Mouse (Mus musculus): ENCODE data around the gene Siglec1. TPM values are rescaled to one million over a fixed set of nuclear protein-coding genes. Genes with fewer than 3 reads are reported as not detected.

The Siglec1 gene
- 0.11 and 0.13 TPM in 2 replicates for polyA plus RNA-seq (2016; fragmentation: Nextera tagmentation; extraction: Ambion mirVana)

GRCm38 (mm10) chr2:131086667-131087390 is at the start of gene Siglec1:
TSS of gene Siglec1 (minus strand) at chr2:131086765.
- Histone ChIP-seq H3K27me3 (replicated peaks) (no peaks in the 10 kb centered on the region), H3K27ac (no peak within 1 kb of the TSS)
- WGBS: 89% methylated on average over 11 of the region's 11 CpGs

GRCm38 (mm10) chr2:131135521-131136139 is 49.1 kb upstream of the Siglec1 start:
- H3K4me3 ChIP-seq: no peak overlapping the region
- no peak overlapping the region for H3K27ac ChIP-seq
- H3K4me1 ChIP-seq: no peaks in the 10 kb centered on the region
- H3K9ac ChIP-seq: no peak overlapping the region
- 84% methylated on average over 11 of the region's 11 CpGs for WGBS
- no peaks in the 10 kb centered on the region for H3K27me3 ChIP-seq (replicated peaks)
- no peak for ATAC-seq (ENCODE audit: low FRiP score, low read depth)
- H3K36me3 ChIP-seq: no peaks in the 10 kb centered on the region
- H3K9me3 ChIP-seq: no peaks in the 10 kb centered on the region
- H3K4me2 ChIP-seq (replicated peaks): no peak overlapping the region

More at GRCm38 (mm10) chr2:131086667-131087390, at the start of gene Siglec1:
- ATAC-seq (ENCODE audit: low FRiP score, low read depth): no peak
- Histone ChIP-seq H3K36me3 (no peaks in the 10 kb centered on the region), H3K9me3 (no peaks in the 10 kb centered on the region), H3K9ac (no peak within 1 kb of the TSS), H3K4me3 (no peak within 1 kb of the TSS), H3K4me1 (no peaks in the 10 kb centered on the region), H3K4me2 (replicated peaks) (no peak within 1 kb of the TSS)

GRCm38 (mm10) chr2:131134826-131135400 is 48.3 kb upstream of the Siglec1 start:
- Histone ChIP-seq H3K4me1 (no peaks in the 10 kb centered on the region), H3K9me3 (no peaks in the 10 kb centered on the region), H3K27me3 (replicated peaks) (no peaks in the 10 kb centered on the region), H3K36me3 (no peaks in the 10 kb centered on the region), H3K4me2 (replicated peaks) (no peak overlapping the region), H3K4me3 (no peak overlapping the region), H3K27ac (no peak overlapping the region), H3K9ac (no peak overlapping the region)
- 87% methylated on average over 8 of the region's 8 CpGs for WGBS
- ATAC-seq (ENCODE audit: low FRiP score, low read depth): no peak

GRCm38 (mm10) chr2:131134381-131134780 is 47.8 kb upstream of the Siglec1 start:
- no peak overlapping the region for H3K4me3 ChIP-seq
- H3K27ac ChIP-seq: no peak overlapping the region
- H3K36me3 ChIP-seq: no peaks in the 10 kb centered on the region
- no peak overlapping the region for H3K4me2 ChIP-seq (replicated peaks)
- no peaks in the 10 kb centered on the region for H3K27me3 ChIP-seq (replicated peaks)
- H3K4me1 ChIP-seq: no peaks in the 10 kb centered on the region
- ATAC-seq (ENCODE audit: low FRiP score, low read depth): no peak
- H3K9me3 ChIP-seq: no peaks in the 10 kb centered on the region
- no peak overlapping the region for H3K9ac ChIP-seq
- WGBS: 55% methylated on average over 1 of the region's 1 CpGs

GRCm38 (mm10) chr2:131132930-131133547 is 46.5 kb upstream of the Siglec1 start, which contains the start of gene Gm11037:
TSS of gene Gm11037 (plus strand) at chr2:131133497.
- ATAC-seq (ENCODE audit: low FRiP score, low read depth): no peak
- Histone ChIP-seq H3K36me3 (no peaks in the 10 kb centered on the region), H3K4me1 (no peaks in the 10 kb centered on the region), H3K27ac (no peak within 1 kb of the TSS), H3K4me3 (no peak within 1 kb of the TSS), H3K9ac (no peak within 1 kb of the TSS), H3K9me3 (no peaks in the 10 kb centered on the region), H3K27me3 (replicated peaks) (0 out of 2 replicates have a peak, but pooled peaks cover 2% of the 10 kb centered on the region), H3K4me2 (replicated peaks) (no peak within 1 kb of the TSS)
- WGBS: 87% methylated on average over 9 of the region's 9 CpGs

GRCm38 (mm10) chr2:131132111-131132888 is 45.7 kb upstream of the Siglec1 start:
- no peak overlapping the region for H3K27ac ChIP-seq
- no peak overlapping the region for H3K9ac ChIP-seq
- H3K4me1 ChIP-seq: peaks cover 4% of the 10 kb centered on the region
- no peaks in the 10 kb centered on the region for H3K36me3 ChIP-seq
- H3K9me3 ChIP-seq: no peaks in the 10 kb centered on the region
- ATAC-seq (ENCODE audit: low FRiP score, low read depth): no peak
- no peak overlapping the region for H3K4me2 ChIP-seq (replicated peaks)
- H3K27me3 ChIP-seq (replicated peaks): 0 out of 2 replicates have a peak, but pooled peaks cover 2% of the 10 kb centered on the region
- 78% methylated on average over 10 of the region's 10 CpGs for WGBS
- H3K4me3 ChIP-seq: no peak overlapping the region

- no peak for ATAC-seq (ENCODE audit: low FRiP score, low read depth)
- Histone ChIP-seq H3K4me2 (replicated peaks) (no peak overlapping the region), H3K36me3 (no peaks in the 10 kb centered on the region), H3K9me3 (no peaks in the 10 kb centered on the region), H3K4me3 (no peak overlapping the region), H3K27ac (no peak overlapping the region), H3K27me3 (replicated peaks) (0 out of 2 replicates have a peak, but pooled peaks cover 2% of the 10 kb centered on the region), H3K4me1 (peaks cover 15% of the 10 kb centered on the region), H3K9ac (no peak overlapping the region)
- 81% methylated on average over 2 of the region's 2 CpGs for WGBS
Observed at GRCm38 (mm10) chr2:131130849-131131248, 44.3 kb upstream of the Siglec1 start.

GRCm38 (mm10) chr2:131129836-131130235 is 43.3 kb upstream of the Siglec1 start:
- Histone ChIP-seq H3K27me3 (replicated peaks) (0 out of 2 replicates have a peak, but pooled peaks cover 2% of the 10 kb centered on the region), H3K9ac (no peak overlapping the region), H3K4me1 (peaks cover 15% of the 10 kb centered on the region), H3K4me2 (replicated peaks) (no peak overlapping the region), H3K27ac (no peak overlapping the region), H3K9me3 (no peaks in the 10 kb centered on the region), H3K4me3 (no peak overlapping the region), H3K36me3 (no peaks in the 10 kb centered on the region)
- 82% methylated on average over 5 of the region's 5 CpGs for WGBS
- no peak for ATAC-seq (ENCODE audit: low FRiP score, low read depth)

- H3K9me3 ChIP-seq: no peaks in the 10 kb centered on the region
- no peak for ATAC-seq (ENCODE audit: low FRiP score, low read depth)
- 0 out of 2 replicates have a peak, but pooled peaks cover 2% of the 10 kb centered on the region for H3K27me3 ChIP-seq (replicated peaks)
- no peak overlapping the region for H3K27ac ChIP-seq
- 84% methylated on average over 3 of the region's 3 CpGs for WGBS
- peak overlapping the region; percentile 88; the same call in 1 of the 2 replicates for H3K4me2 ChIP-seq (replicated peaks)
- no peaks in the 10 kb centered on the region for H3K36me3 ChIP-seq
- H3K4me3 ChIP-seq: no peak overlapping the region
- H3K4me1 ChIP-seq: peaks cover 15% of the 10 kb centered on the region
- H3K9ac ChIP-seq: no peak overlapping the region
Observed at GRCm38 (mm10) chr2:131128636-131129157, 42.1 kb upstream of the Siglec1 start.

- no peak overlapping the region for H3K27ac ChIP-seq
- no peaks in the 10 kb centered on the region for H3K9me3 ChIP-seq
- 0 out of 2 replicates have a peak, but pooled peaks cover 2% of the 10 kb centered on the region for H3K27me3 ChIP-seq (replicated peaks)
- H3K36me3 ChIP-seq: no peaks in the 10 kb centered on the region
- 90% methylated on average over 5 of the region's 5 CpGs for WGBS
- peak overlapping the region; percentile 88 for H3K4me2 ChIP-seq (replicated peaks)
- peaks cover 15% of the 10 kb centered on the region for H3K4me1 ChIP-seq
- H3K9ac ChIP-seq: no peak overlapping the region
- no peak overlapping the region for H3K4me3 ChIP-seq
- 0 out of 2 replicates have a peak, but pooled peaks have one; percentile 5 for ATAC-seq (ENCODE audit: low FRiP score, low read depth)
Observed at GRCm38 (mm10) chr2:131128211-131128610, 41.6 kb upstream of the Siglec1 start.

- Histone ChIP-seq H3K4me3 (peak within 1 kb of the TSS; percentile 44), H3K4me2 (replicated peaks) (peak within 1 kb of the TSS; percentile 88), H3K9ac (peak within 1 kb of the TSS; percentile 69), H3K4me1 (peaks cover 15% of the 10 kb centered on the region), H3K27me3 (replicated peaks) (0 out of 2 replicates have a peak, but pooled peaks cover 2% of the 10 kb centered on the region), H3K36me3 (no peaks in the 10 kb centered on the region), H3K27ac (no peak within 1 kb of the TSS), H3K9me3 (no peaks in the 10 kb centered on the region)
- peak; percentile 82 for ATAC-seq (ENCODE audit: low FRiP score, low read depth)
- WGBS: 2% methylated on average over 28 of the region's 28 CpGs
Observed at GRCm38 (mm10) chr2:131127161-131127730, 40.7 kb upstream of the Siglec1 start, which contains the start of gene Hspa12b. TSS of gene Hspa12b (plus strand) at chr2:131127280.
